Mouse (Mus musculus): ENCODE measurements around the gene Atp5f1.
"Not testable (repeated sequence)": the region's sequence is repeated elsewhere in the genome, so short reads cannot be mapped to it uniquely, and the experiment has no call there.

Atp5f1 gene

DNA sequence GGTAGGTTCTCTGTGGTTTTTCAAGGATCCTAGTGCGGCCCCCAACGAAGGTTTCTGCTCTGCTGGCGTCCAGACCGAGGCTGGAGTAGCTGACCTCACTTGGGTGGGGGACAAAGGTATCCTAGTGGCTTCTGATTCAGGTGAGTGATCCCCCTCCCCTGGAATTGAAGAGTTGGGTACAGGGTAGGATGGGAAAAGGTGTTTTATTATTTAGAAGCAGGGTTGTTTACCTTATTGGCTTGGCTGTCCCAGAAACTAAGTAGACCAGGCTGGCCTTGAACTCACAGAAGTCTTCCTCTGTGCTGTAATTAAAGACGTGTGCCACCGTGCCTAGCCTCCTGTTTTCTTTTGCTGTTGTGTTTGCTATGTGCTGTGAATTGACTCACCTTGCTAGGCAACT lies at the start of gene Atp5f1:
TSS of gene Atp5f1 (minus strand) at position 101 of the 400 bp plus-strand sequence.
- DNase-seq (ENCODE audit: low spot score in 2 of 2), result no peak

GRCm38 (mm10) chr3:106003360-106003759 lies 43.5 kb upstream of the Atp5f1 start:
- not testable (repeated sequence) for DNase-seq (ENCODE audit: low spot score in 2 of 2)

DNA sequence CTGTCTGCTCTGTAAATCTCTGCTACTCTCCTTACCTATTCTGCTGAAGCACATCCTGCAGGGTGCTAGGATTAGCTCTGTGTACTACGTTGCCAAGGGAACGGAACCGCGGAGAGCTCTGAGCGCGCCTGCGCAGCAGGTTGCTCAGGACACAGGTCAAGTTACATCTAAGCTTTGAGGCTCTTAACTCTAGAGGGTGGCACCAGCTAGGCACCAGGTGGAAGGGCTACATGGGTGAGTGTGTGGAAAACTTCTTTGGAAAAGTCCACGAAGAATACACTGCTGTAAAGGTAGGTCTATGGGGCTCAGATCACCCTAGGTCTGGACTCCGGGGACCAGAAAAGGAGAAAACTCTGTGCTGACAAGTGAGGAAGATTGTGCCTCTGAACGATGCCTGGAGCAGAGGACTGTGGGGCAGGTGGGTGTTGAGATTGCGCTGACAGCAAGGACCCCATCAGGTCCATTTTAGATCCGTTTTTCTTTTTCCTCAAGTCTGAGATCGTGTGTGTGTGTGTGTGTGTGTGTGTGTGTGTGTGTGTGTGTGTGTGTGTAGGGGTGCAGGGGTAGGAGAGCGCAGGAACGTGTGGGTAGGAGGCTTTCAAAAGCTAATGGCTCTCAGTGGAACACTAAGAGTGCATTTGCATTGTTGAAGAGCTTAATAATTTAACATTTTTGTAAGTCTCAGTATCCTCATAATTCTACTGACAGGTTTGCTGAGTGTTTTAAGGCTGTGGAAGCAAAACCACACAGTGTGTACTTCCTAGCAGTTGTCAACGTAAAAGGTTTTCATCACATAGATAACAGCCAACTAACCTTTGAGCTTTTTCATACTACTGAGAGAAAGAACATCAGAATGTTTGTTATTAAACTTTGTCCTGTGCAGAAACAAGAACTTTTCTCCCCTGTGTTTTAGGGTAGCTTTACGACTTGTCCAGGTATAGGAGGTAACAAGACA lies 41.8 kb upstream of the Atp5f1 start:
- DNase-seq (ENCODE audit: low spot score in 2 of 2), result peak; percentile 41 to 57

DNA sequence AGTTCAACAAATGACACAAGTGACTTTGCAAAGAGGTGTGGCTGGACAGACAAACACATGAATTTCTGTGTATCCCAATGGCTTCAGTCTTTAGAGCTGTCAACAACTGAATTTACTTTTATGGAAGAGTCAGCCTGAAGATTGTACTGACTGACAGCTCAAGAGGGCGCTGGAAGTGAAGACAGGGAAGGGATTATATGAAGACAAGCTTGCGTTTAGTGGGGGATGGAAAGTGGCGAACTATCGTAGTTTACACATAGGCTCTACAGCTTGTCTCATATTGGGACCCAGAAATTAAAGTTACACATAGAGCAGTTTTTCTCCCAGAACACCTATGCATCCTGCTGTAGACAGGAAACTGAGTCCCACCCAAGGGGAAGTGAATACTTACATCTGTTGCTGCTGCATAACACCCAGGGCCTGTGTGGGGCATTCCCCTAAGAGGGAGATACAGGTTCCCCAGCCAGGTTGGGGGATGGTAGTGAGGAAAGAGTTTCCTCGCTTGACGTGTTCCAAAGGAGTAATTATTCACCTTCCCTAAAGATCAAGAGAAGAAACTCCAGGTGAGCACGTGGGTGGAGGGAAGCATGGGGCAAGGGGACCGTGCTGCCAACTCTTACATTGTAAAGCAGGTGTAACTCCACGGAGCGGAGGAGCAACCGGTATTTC lies 40.9 kb upstream of the Atp5f1 start:
- peak in 1 of 2 experiments; percentile 10 for DNase-seq (ENCODE audit: low spot score in 2 of 2)

GRCm38 (mm10) chr3:105994730-105995129 lies 34.8 kb upstream of the Atp5f1 start:
- DNase-seq (ENCODE audit: low spot score in 2 of 2), result no peak

- peak; percentile 38 to 64 for DNase-seq (ENCODE audit: low spot score in 2 of 2)
Observed at GRCm38 (mm10) chr3:105991653-105992283, 31.9 kb upstream of the Atp5f1 start.

DNA sequence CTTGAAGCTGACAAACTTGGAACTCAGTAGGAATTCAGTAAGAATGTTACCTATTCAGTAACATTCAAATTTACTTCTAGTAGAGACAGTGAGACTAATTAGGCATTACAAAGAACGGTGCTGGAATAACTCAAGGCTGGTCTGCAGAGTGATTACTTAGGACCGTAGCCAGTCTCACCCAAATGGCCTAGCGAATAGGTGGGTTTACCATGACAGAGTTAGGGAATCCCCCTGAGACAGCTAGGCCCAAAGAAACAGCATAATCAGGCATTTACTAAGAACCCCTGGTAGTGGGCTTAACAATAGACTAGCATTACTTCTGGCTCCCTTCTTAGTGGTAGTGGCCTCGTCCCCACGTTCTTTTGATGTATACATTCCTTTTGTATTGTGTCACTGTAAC lies 29.7 kb upstream of the Atp5f1 start:
- DNase-seq (ENCODE audit: low spot score in 2 of 2), result not testable (repeated sequence)

GRCm38 (mm10) chr3:105974174-105974573 lies 14.3 kb upstream of the Atp5f1 start:
- DNase-seq (ENCODE audit: low spot score in 2 of 2), result no peak

- DNase-seq (ENCODE audit: low spot score in 2 of 2), result no peak
Observed at GRCm38 (mm10) chr3:105973411-105973810, 13.5 kb upstream of the Atp5f1 start, which contains the start of gene Ovgp1. Ovgp1 (plus strand) TSS chr3:105973711.

DNA sequence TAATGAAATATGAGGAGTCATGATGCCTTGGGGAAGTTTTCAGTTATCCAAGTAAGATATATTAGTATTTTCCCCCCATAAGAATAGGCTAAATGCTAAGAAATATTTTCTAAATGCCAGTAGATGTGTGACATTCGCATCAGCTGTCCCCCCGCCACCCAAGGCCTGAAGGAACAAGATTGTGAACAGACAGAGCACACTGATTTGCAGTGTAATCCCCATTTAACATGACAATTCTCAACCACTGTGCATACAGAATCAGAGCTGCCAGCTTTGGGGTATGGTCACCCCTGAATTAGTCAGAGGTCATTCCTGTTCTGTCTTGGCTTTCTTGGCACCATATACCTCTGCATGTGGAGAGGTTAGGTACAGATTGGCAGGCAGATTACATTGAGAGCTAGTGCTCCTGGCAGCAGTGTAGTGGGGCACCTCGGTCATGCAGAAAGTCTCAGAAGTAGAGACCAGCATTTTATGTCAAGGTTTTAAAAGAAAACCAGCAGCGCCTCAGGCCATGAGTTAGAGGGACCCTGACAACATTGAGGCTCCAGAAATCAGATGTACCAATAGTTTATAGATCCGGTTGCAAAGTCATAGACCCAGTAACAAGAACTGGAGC lies 12.0 kb upstream of the Atp5f1 start:
- no peak for DNase-seq (ENCODE audit: low spot score in 2 of 2)

GRCm38 (mm10) chr3:105960700-105961099 lies 801 bp upstream of the Atp5f1 start:
- peak in 1 of 2 experiments; percentile 6 for DNase-seq (ENCODE audit: low spot score in 2 of 2)

GRCm38 (mm10) chr3:105959585-105959984 lies 314 bp downstream of the Atp5f1 start:
- no peak for DNase-seq (ENCODE audit: low spot score in 2 of 2)

GRCm38 (mm10) chr3:105958974-105959580 lies 822 bp downstream of the Atp5f1 start, which contains the start of gene Wdr77:
Wdr77 (plus strand) TSS chr3:105959369.
- DNase-seq (ENCODE audit: low spot score in 2 of 2), result peak; percentile 96 to 97

- DNase-seq (ENCODE audit: low spot score in 2 of 2), result no peak
Observed at GRCm38 (mm10) chr3:105958204-105958603, 1.7 kb downstream of the Atp5f1 start.

GRCm38 (mm10) chr3:105957235-105957634 lies 2.7 kb downstream of the Atp5f1 start:
- no peak for DNase-seq (ENCODE audit: low spot score in 2 of 2)

DNA sequence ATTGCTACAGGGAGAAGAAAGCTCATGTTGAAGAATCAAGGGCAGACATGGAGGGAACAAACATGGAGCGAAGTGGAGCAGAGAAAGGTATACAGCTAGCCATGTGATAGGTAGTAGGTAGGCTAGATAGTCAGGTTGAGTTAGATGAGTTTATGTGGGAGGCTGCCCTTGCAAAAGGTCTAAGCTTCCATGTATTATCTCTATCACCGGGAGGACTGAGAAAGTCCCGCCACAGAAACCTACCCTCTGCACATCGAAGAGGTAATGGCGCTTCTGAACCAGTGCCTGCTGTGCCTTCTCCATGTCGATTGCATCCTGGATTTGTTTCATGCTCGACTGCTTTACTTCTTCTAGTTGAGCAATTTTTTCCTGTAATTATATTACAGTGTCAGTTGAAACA lies 8.6 kb downstream of the Atp5f1 start:
- DNase-seq (ENCODE audit: low spot score in 2 of 2), result no peak

DNA sequence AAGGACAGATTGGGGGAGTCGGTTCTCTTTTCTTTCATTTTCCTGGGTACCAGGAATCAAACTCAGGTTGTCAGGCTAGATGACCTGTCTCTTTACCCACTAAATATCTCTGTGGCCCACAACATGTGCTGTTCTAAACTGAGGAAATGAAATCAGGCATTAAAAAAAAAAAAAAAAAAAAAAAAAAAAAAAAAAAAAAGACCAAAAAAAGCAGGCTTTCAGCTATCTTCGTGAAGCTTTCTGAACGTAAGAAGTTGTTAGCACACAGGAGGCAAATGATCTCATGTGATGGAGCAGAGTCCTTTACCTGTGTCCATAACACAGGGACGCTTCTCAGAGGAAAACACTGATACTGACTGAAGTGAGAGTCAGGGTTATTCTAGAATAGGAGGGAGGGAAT lies 23.8 kb downstream of the Atp5f1 start:
- DNase-seq (ENCODE audit: low spot score in 2 of 2), result no peak

DNA sequence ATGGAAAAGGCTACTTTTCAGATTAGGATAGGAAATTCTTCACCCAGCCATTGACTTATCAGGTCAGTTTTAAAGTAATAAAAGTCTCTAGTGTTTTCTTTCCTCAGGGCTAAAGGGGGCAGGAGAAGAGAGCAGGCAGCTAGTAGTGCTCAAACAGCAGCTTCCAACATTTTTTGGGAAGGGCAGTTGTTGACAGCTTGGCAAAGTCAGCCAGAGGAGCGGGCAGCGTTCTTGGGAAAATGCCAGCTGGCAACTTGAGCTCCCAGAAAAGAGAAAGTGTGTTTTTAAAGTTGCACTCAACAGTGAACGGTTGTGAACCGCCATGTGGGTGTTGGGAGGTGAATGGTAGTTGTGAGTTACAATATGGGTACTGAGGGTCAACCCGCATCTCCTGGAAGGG lies 24.9 kb downstream of the Atp5f1 start:
- no peak for DNase-seq (ENCODE audit: low spot score in 2 of 2)

- no peak for DNase-seq (ENCODE audit: low spot score in 2 of 2)
Observed at GRCm38 (mm10) chr3:105933926-105934325, 26.0 kb downstream of the Atp5f1 start.

DNA sequence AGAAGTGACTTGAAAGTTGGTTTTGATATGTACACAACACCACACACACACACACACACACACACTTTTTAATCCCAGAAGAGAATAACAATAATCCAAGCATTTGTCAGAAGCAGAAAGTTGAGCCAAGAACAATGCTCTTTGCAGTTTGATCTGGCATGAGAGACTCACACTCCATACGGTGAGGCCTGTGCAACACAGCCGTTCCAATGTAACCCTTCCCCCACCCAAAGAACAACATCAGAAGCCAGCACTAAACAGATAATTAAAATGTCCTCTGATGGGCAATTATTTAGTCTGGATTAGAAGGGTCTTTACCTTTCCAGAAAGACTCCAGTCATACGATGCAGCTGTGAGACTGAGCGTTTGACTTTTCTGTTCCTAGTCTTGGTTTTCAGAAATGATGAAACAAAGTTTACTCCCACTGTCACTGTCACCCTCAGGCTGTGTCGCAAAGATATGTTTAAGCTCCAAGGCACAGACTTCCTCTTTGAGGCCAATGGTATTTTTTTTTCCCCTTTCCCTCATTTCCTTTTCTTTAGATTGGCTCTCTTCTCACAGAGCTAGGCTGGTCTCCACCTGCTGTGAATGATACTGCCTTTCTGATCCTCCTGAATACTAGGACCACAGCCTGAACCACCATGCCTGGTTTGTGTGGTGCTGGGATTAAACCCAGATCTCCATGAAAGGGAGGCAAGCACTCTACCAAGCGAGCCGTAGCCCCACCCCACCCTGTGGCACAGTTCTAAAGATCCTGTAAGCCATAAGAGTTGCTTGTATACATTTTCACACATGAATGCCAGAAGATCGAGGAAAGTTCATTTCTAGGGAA lies 27.4 kb downstream of the Atp5f1 start, which contains the start of gene I830077J02Rik:
TSS of gene I830077J02Rik (minus strand) at position 425 of the 832 bp plus-strand sequence.
- DNase-seq (ENCODE audit: low spot score in 2 of 2), result no peak

Measured in natural killer cell, adult 2 months (primary cell).